Mouse (Mus musculus): ENCODE measurements around the gene Mthfsd. TPM values are rescaled to one million over a fixed set of nuclear protein-coding genes. Genes with fewer than 3 reads are reported as not detected.

Mthfsd gene
- polyA plus RNA-seq, 1 experiment: 73.6 TPM

GRCm38 (mm10) chr8:121063649-121064048 lies 44.5 kb downstream of the Mthfsd start:
- Histone ChIP-seq H3K4me3 (ENCODE audit: control insufficient read depth, low read depth, low read length) (no peak overlapping the region), H3K36me3 (ENCODE audit: control insufficient read depth, insufficient read depth, low read length) (no peaks in the 10 kb centered on the region), H3K4me1 (ENCODE audit: control insufficient read depth, insufficient read depth, low read length) (no peaks in the 10 kb centered on the region), H3K27ac (ENCODE audit: control insufficient read depth, insufficient read depth, low read depth, low read length) (no peak overlapping the region), H3K27me3 (ENCODE audit: control insufficient read depth, insufficient read depth, low read length) (no peaks in the 10 kb centered on the region)
- no peak for TF ChIP-seq POLR2A (IDR thresholded peaks at IDR 0.05; ENCODE audit: control insufficient read depth, low read depth, low read length)
- TF ChIP-seq CTCF (IDR thresholded peaks at IDR 0.05; ENCODE audit: control insufficient read depth, insufficient read depth, insufficient replicate concordance, low read depth, low read length): no peak

DNA sequence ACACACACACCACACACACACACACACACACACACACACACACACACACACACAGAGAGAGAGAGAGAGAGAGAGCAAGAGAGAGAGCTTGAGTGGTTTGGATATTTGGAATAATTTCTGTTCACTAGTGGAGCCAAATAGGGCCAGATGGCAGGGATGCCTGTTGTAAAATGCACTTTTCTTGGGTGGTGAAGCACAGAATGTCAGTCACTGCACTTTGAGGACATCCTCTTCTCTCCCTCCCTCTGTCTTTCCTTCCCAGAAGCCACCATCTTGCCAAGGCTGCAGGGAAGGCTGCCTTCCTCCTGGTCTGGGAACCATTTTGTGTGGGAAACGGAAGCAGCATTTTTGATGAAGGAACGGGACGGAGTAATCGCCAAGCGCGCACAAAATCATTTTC lies 45.7 kb downstream of the Mthfsd start:
- H3K36me3 ChIP-seq (ENCODE audit: control insufficient read depth, insufficient read depth, low read length): no peaks in the 10 kb centered on the region
- no peaks in the 10 kb centered on the region for H3K4me1 ChIP-seq (ENCODE audit: control insufficient read depth, insufficient read depth, low read length)
- H3K4me3 ChIP-seq (ENCODE audit: control insufficient read depth, low read depth, low read length): no peak overlapping the region
- no peak overlapping the region for H3K27ac ChIP-seq (ENCODE audit: control insufficient read depth, insufficient read depth, low read depth, low read length)
- H3K27me3 ChIP-seq (ENCODE audit: control insufficient read depth, insufficient read depth, low read length): no peaks in the 10 kb centered on the region
- TF ChIP-seq CTCF (IDR thresholded peaks at IDR 0.05; ENCODE audit: control insufficient read depth, insufficient read depth, insufficient replicate concordance, low read depth, low read length) (no peak), POLR2A (IDR thresholded peaks at IDR 0.05; ENCODE audit: control insufficient read depth, low read depth, low read length) (no peak)

DNA sequence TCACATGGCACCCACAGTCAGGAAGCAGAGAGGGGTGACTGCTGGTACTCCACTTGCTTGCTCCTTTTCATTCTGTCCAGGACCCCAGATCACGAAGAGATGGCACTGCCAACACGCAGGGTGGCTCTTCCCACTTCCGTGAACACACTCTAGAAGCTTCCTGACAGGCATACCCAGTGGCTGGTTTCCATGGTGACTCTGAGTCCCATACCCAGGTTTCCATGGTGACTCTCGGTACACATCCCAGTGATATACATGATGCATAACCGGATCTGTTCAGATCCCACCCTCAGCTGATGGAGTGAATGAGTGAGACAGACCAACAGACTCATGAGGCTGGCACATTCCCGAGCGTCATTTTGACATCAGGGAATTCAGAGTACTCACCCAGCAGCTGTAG lies 49.1 kb downstream of the Mthfsd start:
- no peak overlapping the region for H3K27ac ChIP-seq (ENCODE audit: control insufficient read depth, insufficient read depth, low read depth, low read length)
- no peaks in the 10 kb centered on the region for H3K4me1 ChIP-seq (ENCODE audit: control insufficient read depth, insufficient read depth, low read length)
- H3K4me3 ChIP-seq (ENCODE audit: control insufficient read depth, low read depth, low read length): no peak overlapping the region
- no peaks in the 10 kb centered on the region for H3K36me3 ChIP-seq (ENCODE audit: control insufficient read depth, insufficient read depth, low read length)
- no peaks in the 10 kb centered on the region for H3K27me3 ChIP-seq (ENCODE audit: control insufficient read depth, insufficient read depth, low read length)
- TF ChIP-seq POLR2A (IDR thresholded peaks at IDR 0.05; ENCODE audit: control insufficient read depth, low read depth, low read length): no peak
- no peak for TF ChIP-seq CTCF (IDR thresholded peaks at IDR 0.05; ENCODE audit: control insufficient read depth, insufficient read depth, insufficient replicate concordance, low read depth, low read length)

DNA sequence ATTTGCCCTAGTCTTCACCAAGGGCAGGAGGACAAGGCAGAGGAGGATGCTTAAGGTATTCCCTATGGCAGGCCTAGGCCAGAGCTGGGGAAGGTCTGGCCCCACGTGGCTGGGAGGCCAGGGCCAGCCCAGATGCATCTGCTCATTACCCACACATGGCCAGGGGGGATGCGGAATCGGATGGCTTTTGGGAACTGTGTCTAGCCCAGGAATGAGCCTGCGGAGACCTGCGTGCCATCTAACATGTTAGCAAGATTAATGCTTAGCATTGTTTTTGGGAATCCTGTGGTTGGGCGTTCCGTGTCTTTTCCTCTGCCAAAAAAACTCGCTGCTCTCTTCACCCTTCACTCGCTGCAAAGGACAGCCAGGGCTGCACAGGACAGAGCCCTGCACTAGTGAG lies 50.1 kb downstream of the Mthfsd start:
- Histone ChIP-seq H3K36me3 (ENCODE audit: control insufficient read depth, insufficient read depth, low read length) (no peaks in the 10 kb centered on the region), H3K4me3 (ENCODE audit: control insufficient read depth, low read depth, low read length) (no peak overlapping the region), H3K27ac (ENCODE audit: control insufficient read depth, insufficient read depth, low read depth, low read length) (no peak overlapping the region), H3K4me1 (ENCODE audit: control insufficient read depth, insufficient read depth, low read length) (no peaks in the 10 kb centered on the region), H3K27me3 (ENCODE audit: control insufficient read depth, insufficient read depth, low read length) (no peaks in the 10 kb centered on the region)
- no peak for TF ChIP-seq POLR2A (IDR thresholded peaks at IDR 0.05; ENCODE audit: control insufficient read depth, low read depth, low read length)
- TF ChIP-seq CTCF (IDR thresholded peaks at IDR 0.05; ENCODE audit: control insufficient read depth, insufficient read depth, insufficient replicate concordance, low read depth, low read length): no peak

DNA sequence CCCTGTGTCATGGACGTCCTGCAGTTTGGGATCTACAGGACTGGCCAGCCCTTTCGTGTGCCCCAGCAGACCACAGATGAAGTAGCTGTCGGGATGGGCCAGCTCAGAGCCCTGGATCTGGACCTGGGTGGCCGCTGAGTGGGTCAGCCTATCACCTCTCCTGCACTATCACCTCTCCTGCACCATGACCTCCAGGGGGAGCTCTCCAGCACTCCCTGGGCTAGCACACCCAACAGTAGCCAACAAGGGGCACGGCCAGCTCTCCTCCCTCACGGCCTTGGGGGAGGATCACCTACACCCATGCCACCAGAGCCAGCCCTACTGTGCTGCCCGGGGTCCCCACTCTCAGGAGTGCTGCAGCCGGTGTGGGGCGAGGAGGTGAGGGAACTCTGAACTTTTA lies 60.8 kb downstream of the Mthfsd start:
- Histone ChIP-seq H3K4me1 (ENCODE audit: control insufficient read depth, insufficient read depth, low read length) (peaks cover 8% of the 10 kb centered on the region), H3K27ac (ENCODE audit: control insufficient read depth, insufficient read depth, low read depth, low read length) (no peak overlapping the region), H3K4me3 (ENCODE audit: control insufficient read depth, low read depth, low read length) (no peak overlapping the region), H3K36me3 (ENCODE audit: control insufficient read depth, insufficient read depth, low read length) (no peaks in the 10 kb centered on the region), H3K27me3 (ENCODE audit: control insufficient read depth, insufficient read depth, low read length) (no peaks in the 10 kb centered on the region)
- TF ChIP-seq POLR2A (IDR thresholded peaks at IDR 0.05; ENCODE audit: control insufficient read depth, low read depth, low read length) (no peak), CTCF (IDR thresholded peaks at IDR 0.05; ENCODE audit: control insufficient read depth, insufficient read depth, insufficient replicate concordance, low read depth, low read length) (peak; percentile 25; the same call in 1 of the 2 replicates)

GRCm38 (mm10) chr8:121043719-121044440 lies 64.3 kb downstream of the Mthfsd start:
- Histone ChIP-seq H3K27me3 (ENCODE audit: control insufficient read depth, insufficient read depth, low read length) (no peaks in the 10 kb centered on the region), H3K4me1 (ENCODE audit: control insufficient read depth, insufficient read depth, low read length) (peaks cover 8% of the 10 kb centered on the region), H3K4me3 (ENCODE audit: control insufficient read depth, low read depth, low read length) (no peak overlapping the region), H3K27ac (ENCODE audit: control insufficient read depth, insufficient read depth, low read depth, low read length) (no peak overlapping the region), H3K36me3 (ENCODE audit: control insufficient read depth, insufficient read depth, low read length) (no peaks in the 10 kb centered on the region)
- TF ChIP-seq CTCF (IDR thresholded peaks at IDR 0.05; ENCODE audit: control insufficient read depth, insufficient read depth, insufficient replicate concordance, low read depth, low read length): no peak
- no peak for TF ChIP-seq POLR2A (IDR thresholded peaks at IDR 0.05; ENCODE audit: control insufficient read depth, low read depth, low read length)

Other genes with a start within 250 kb of the Mthfsd start
- 0.98 and 1.1 TPM in 2 replicates for gene Foxf1, start 24.0 kb downstream of the Mthfsd start, polyA plus RNA-seq (2012; rRNA removed)
- 0.20 and 0.22 TPM in 2 replicates for gene Foxc2, start 7.8 kb upstream of the Mthfsd start, polyA plus RNA-seq (2012; rRNA removed)
- gene Foxl1, start 19.5 kb upstream of the Mthfsd start, polyA plus RNA-seq (2012; rRNA removed): not detected in 2 replicates